Mouse (Mus musculus) spleen, postnatal 10 days (tissue): Measurements from ENCODE around the gene Ifngr2.

ENCODE experiments used
- DNase-seq, 2 experiments: peaks; one replicate each; pipeline ENCODE4 v3.0.0; 2021 to 2022; ENCODE audit warnings: low spot score in 2 of 2

The Ifngr2 gene

DNA sequence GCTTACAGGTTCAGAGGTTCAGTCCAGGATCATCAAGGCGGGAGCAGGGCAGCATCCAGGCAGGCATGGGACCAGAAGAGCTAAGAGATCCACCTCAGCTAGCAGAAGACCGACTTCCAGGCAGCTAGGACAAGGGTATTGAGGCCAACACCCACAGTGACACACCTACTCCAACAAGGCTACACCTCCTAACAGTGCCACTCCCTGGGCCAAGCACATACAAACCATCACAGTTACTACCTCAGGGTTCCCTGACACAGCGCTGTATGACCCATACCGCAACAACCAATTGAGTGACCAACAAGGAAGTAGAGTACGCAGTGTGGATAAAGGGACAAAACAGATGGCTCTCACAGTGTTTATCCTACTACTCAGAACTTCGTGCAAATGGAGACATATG lies 10.5 kb upstream of the Ifngr2 start:
- DNase-seq = no peak

GRCm38 (mm10) chr16:91537065-91537464 lies 9.8 kb upstream of the Ifngr2 start:
- no peak for DNase-seq

- no peak for DNase-seq
Measured at GRCm38 (mm10) chr16:91538051-91538450, 8.8 kb upstream of the Ifngr2 start.

DNA sequence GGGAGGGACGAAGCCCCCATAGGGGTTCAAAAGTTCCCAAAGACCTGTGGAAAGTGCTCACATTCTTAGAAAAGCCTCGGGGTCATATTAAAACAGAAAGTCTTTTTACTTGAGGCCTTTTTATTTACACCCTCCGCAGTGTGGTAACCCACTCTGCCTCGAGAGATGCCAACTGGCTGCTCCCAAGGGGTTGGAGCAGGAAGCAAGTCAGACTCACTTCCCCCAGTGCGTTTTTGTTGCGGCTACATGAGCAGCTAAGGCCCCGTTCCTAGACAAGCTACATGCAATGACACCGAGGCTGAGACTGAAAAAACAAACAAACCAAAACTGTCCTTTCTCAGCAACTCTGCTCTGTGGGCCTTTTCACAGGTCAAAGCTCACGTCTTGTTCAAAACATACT lies 8.4 kb upstream of the Ifngr2 start:
- peak in 1 of 2 experiments; percentile 48 for DNase-seq

- no peak for DNase-seq
Measured at GRCm38 (mm10) chr16:91541573-91542081, 5.2 kb upstream of the Ifngr2 start.

- DNase-seq = no peak
Measured at GRCm38 (mm10) chr16:91543619-91544018, 3.3 kb upstream of the Ifngr2 start.

GRCm38 (mm10) chr16:91545597-91546281 lies 1.1 kb upstream of the Ifngr2 start:
- DNase-seq = peak; percentile 65 to 79

DNA sequence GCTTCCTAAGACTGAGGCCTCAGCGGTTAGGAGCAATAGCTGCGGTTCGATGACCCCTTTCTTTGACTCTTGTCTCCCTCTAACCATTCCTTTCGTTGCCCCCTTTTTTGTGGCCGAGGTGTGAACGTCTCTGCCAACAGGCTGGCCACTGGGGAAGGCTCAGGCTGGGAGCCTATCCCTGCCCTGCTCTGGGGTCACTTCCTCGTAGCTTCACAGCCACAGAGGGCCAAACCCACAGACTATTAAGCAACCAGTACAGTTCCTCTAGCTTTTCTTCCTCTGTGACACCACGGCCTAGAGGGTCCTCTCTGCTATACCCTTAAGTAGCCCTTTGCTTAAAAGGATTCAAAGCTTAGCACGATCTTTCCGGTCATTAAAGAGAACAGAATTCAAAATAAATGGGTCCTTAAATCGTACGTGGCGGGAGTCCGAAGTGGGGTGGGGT lies 459 bp upstream of the Ifngr2 start:
- peak; percentile 63 to 66 for DNase-seq

DNA sequence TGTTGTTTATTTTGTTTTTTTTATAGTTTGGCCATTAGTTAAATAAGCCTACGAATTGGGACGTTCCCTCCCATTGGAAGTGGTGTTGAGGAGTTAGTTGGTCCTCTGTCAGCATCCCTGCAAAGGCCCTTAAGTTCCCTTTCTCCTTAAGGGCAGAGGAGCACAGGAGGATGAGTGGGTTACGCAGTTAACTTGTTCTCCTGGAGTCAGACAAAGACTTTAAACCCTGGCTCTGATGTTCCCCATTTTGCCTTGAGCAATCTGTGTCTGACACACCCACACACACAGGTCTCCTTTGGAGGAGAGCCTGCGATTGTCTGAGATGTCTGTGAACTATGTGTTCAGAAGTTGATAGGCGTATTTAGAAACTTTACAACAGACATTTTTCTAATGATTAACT lies 1.1 kb downstream of the Ifngr2 start:
- no peak for DNase-seq

- DNase-seq = no peak
Measured at GRCm38 (mm10) chr16:91548586-91548985, 1.7 kb downstream of the Ifngr2 start.

GRCm38 (mm10) chr16:91548996-91549395 lies 2.1 kb downstream of the Ifngr2 start:
- DNase-seq = no peak

DNA sequence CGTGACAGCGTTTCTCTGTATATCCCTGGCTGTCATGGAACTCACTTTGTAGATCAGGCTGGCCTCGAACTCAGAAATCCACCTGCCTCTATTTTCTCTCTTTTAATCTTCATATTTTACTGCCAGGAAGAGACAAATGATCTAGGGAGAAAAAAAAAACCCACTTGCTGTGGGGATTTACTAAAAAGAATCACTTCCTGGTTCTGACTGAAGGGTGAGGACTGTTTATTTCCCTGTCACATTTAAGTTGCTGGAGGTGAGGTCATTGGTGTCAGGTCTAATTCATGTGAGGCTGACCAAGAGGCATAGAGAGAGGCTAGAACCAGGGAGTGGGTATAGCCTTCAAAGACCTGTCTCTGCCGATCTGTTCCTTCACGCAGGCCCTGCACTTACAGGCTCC lies 2.7 kb downstream of the Ifngr2 start:
- DNase-seq = no peak

DNA sequence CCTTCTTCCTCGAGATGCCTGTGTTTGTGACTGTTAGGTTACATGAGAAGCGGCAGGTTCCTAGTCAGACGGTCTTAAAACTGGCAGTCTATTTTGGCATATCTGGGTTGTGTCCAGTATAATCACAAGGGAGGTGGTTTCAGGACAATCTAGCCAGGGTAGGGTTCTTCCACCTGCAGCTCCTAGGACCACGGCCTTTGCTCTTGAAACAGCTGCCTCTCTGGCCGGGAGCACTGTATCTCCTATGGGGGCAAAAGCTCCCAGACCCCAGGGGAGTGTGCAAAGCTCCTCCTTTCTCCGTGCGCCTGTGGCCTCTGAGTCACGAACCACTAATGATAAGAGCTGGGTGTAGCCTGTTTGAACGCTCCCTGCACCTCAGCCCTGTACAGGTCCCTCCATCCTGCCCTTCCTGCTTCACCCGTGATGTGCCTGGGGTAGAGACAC lies 4.2 kb downstream of the Ifngr2 start:
- no peak for DNase-seq

GRCm38 (mm10) chr16:91552072-91552471 lies 5.2 kb downstream of the Ifngr2 start:
- DNase-seq = no peak

- no peak for DNase-seq
Measured at GRCm38 (mm10) chr16:91553625-91554024, 6.8 kb downstream of the Ifngr2 start.

DNA sequence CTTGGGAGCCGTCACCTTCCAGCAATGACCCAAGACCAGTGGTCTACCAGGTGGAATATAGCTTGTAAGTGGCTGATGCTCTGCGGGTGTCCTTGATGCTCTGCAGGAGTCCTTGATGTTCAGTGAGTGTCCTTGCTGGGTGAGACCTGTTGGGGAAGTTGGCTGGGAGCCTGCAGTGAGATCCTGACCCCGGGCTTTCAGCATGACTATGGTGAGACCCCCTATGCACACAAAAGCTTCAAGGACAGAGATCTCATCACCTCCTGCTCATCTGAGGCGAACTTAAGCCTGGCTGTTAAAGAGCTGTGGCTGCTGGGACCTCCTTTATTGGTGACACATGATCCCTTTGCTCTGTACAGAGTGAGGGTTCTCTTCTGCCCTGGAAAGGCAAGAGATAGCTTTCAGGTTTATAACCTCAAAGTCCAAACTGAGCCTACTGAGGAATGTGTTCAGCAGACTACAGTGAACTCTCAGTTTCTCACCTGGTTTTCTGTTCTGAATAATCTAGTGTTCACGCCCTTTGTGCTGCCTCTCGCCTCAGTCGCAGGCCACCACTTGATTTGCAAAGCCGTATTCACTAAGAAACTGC lies 8.2 kb downstream of the Ifngr2 start:
- no peak for DNase-seq

DNA sequence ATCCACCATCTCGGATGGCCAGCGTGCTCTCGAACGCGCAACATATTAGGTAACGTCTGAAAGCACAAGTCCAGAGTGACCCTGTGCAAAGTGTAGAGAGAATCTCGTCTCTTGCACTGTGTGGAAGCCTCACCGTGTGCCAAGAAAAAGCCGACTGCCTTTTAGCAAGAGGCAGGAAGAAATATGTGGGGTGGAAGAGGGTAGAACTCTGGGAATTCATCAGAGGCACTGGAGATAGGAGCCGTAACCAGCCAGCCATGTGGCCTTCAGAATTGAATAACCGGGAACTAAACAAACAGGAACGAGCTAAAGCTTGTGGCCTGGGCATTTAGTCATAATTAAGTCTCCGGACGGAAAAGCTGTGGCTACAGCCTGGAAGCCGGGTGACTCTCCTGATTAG lies 9.8 kb downstream of the Ifngr2 start:
- DNase-seq = no peak

DNA sequence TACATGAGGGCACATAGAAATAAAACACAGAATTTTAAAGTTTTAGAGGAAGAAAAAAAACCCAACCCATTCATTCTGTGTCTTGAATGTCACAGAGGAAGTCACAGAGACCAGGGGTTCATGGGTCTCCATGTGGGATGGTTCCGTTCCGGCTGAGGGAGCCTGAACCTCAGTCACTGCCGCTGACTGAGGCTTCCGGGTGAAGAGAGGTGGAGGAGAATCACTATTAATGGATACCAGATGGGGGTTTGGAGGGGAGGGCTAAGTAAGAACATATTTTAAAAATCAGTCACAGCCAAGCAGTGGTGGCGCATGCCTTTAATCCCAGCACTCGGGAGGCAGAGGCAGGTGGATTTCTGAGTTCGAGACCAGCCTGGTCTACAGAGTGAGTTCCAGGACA lies 10.3 kb downstream of the Ifngr2 start:
- no peak for DNase-seq

GRCm38 (mm10) chr16:91557693-91558092 lies 10.8 kb downstream of the Ifngr2 start:
- no peak for DNase-seq

DNA sequence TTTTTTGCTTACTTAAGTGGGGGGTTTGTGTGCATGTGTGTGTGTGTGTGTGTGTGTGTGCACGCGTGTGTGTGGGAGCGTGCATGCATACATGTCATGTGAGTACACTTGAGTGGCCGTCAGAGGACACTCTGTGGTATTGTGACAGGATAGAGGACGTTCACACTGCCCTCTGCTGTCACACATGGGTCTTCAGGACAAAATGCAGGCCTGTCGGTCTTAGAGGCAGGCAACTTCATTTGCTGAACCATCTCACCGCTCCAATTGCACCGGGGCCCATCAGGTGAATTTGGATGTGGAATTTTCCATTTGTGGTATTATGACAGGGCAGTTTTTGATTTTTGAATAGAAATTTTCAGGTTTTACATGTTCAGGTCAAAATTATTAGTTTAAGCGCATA lies 14.2 kb downstream of the Ifngr2 start:
- DNase-seq = peak in 1 of 2 experiments; percentile 52

DNA sequence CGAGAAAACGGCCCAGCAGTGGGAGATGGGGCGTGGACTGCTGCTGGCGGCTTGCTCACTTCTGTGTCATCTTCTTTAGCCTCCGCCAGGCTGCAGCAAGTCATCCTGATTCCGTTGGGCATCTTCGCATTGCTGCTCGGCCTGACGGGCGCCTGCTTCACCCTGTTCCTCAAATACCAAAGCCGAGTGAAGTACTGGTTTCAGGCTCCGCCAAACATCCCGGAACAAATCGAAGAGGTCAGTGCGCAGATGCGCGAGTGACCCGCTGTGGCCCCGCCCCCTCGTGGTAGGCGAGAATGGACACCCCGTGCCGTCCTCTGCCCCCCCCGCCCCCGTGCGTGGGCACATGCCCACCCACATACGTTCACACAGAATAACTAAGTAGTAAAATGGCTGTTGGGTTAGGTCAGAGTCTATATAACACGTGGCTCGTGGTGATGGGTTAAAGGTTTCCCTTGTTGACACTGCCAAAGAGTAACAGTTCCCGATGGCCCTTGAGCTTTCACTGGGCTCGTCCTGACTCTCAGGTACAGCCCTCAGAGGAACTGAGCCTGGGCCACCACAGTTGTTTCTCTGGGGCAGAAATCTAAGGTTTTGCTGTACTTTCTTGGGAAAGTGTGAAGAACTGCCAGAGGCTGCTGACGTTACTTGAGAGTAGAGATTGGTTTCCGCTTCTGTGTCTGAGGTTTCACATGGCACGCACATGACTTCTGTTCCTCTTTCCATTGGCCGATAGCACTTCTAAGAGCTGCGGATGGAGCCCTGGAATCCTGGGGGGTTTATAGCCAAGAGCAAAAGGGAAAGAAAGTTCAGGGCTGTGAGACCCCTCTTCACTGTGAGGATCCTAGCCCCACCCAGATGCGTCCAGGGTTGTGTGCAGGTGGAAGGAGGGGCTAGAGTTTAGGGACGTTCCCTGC lies 14.9 kb downstream of the Ifngr2 start:
- DNase-seq = no peak

- no peak for DNase-seq
Measured at GRCm38 (mm10) chr16:91564580-91565291, 17.9 kb downstream of the Ifngr2 start.
